Mouse (Mus musculus) limb, embryonic 11.5 days (tissue): ENCODE results near the gene Olfr1057. TPM values are rescaled to one million over a fixed set of nuclear protein-coding genes. Genes with fewer than 3 reads are reported as not detected.
"Not testable (repeated sequence)": the region's sequence is repeated elsewhere in the genome, so short reads cannot be mapped to it uniquely, and the experiment has no call there.

Experiments used
- ATAC-seq: fragments of 200-750 bp; cut with Nextera tagmentation; 2 replicates; pipeline ENCODE4 v1.8.0; 2017; ENCODE audit warnings: low read depth; ENCODE audit not compliant: insufficient number of reproducible peaks, low FRiP score, low TSS enrichment
- DNase-seq: peaks from one replicate; pipeline ENCODE4 v3.0.0-alpha.2; 2015; ENCODE audit warnings: low spot score
- H3K27ac ChIP-seq: fragments of 300-500 bp; sonication (generic); replicated peaks from 2 replicates; pipeline ENCODE4 v1.5.1; 2014; ENCODE audit warnings: low read depth, mild to moderate bottlenecking, low read length
- H3K27me3 ChIP-seq: fragments of 300-500 bp; sonication (generic); 2 replicates; pipeline ENCODE4 v1.6.1; 2014; ENCODE audit warnings: mild to moderate bottlenecking, low read length, mixed read lengths; ENCODE audit not compliant: control insufficient read depth, insufficient read depth
- H3K36me3 ChIP-seq: fragments of 300-500 bp; sonication (generic); 2 replicates; pipeline ENCODE4 v1.6.1; 2014; ENCODE audit warnings: mild to moderate bottlenecking, low read length, moderate library complexity, mixed read lengths; ENCODE audit not compliant: control insufficient read depth, insufficient read depth
- H3K4me1 ChIP-seq: fragments of 300-500 bp; sonication (generic); 2 replicates; pipeline ENCODE4 v1.6.1; 2014; ENCODE audit warnings: low read length, mixed read lengths; ENCODE audit not compliant: control insufficient read depth, insufficient read depth
- H3K4me2 ChIP-seq: fragments of 300-500 bp; sonication (generic); 2 replicates; pipeline ENCODE4 v1.6.1; 2014; ENCODE audit warnings: low read depth, mild to moderate bottlenecking, moderate library complexity; ENCODE audit not compliant: severe bottlenecking
- H3K4me3 ChIP-seq: fragments of 300-500 bp; sonication (generic); 2 replicates; pipeline ENCODE4 v1.5.1; 2014; ENCODE audit warnings: low read depth, low read length
- H3K9ac ChIP-seq: fragments of 300-500 bp; sonication (generic); 2 replicates; pipeline ENCODE4 v1.6.1; 2014; ENCODE audit warnings: mild to moderate bottlenecking, low read length
- H3K9me3 ChIP-seq: fragments of 300-500 bp; sonication (generic); 2 replicates; pipeline ENCODE4 v1.6.1; 2016; ENCODE audit warnings: low read length; ENCODE audit not compliant: control insufficient read depth
- WGBS: fragments of 180-500 bp; shearing (Covaris S2); extraction: QIAGEN DNeasy Blood & Tissue Kit; methylation state at CpG from one replicate; pipeline ENCODE4 v1.1.7; 2014; 5-methylcytosine and 5-hydroxymethylcytosine counted together
- polyA plus RNA-seq: library from polyadenylated mRNA; unstranded; fragments of >200 nt; fragmentation: Nextera tagmentation; extraction: Ambion mirVana; gene quantifications from 2 replicates; pipeline ENCODE4 v1.2.1, GENCODE M21; 2014

The Olfr1057 gene
- polyA plus RNA-seq, result not detected in 2 replicates

DNA sequence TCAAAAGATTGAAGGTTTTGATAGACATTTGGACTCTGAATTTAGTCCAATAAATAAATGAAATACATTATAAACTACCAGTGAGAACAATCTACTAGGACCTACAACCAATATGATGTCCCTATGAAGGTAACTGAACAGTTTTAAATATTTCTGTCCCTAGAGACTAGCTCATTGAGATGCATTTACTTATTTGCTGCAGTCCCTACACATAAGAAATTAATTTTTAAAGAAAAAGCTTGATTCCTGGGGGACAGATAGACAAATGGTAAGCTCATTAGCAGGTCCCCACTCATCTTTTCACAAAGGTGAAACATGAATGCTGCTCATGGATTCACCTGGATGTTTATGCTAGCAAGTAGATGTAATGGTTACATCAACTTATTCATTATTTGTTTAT, at the start of gene Olfr1057:
Olfr1057 (minus strand) TSS at position 101 of the 400 bp plus-strand sequence.
- H3K9me3 ChIP-seq, result no peaks in the 10 kb centered on the region
- H3K27me3 ChIP-seq, result no peaks in the 10 kb centered on the region
- no peak within 1 kb of the TSS for H3K27ac ChIP-seq
- no peak for DNase-seq
- no peak within 1 kb of the TSS for H3K9ac ChIP-seq
- ATAC-seq, result no peak
- no peaks in the 10 kb centered on the region for H3K4me1 ChIP-seq
- no peaks in the 10 kb centered on the region for H3K36me3 ChIP-seq
- H3K4me3 ChIP-seq, result no peak within 1 kb of the TSS
- H3K4me2 ChIP-seq, result no peak within 1 kb of the TSS

DNA sequence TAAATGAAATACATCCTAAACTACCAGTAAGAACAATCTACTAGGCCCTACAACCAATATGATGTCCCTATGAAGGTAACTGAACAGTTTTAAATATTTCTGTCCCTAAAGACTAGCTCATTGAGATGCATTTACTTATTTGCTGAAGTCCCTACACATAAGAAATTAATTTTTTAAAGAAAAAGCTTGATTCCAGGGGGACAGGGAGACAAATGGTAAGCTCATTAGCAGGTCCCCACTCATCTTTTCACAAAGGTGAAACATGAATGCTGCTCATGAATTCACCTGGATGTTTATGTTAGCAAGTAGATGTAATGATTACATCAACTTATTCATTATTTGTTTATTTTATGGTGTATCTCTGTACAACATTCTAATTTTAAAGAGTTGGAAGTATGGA, 48.5 kb upstream of the Olfr1057 start, which contains the start of gene Olfr1062:
Olfr1062 (minus strand) TSS at position 101 of the 400 bp plus-strand sequence.
- H3K27ac ChIP-seq, ATAC-seq, H3K27me3 ChIP-seq, H3K4me3 ChIP-seq, H3K9ac ChIP-seq, H3K36me3 ChIP-seq, H3K4me2 ChIP-seq, H3K4me1 ChIP-seq, DNase-seq, H3K9me3 ChIP-seq: not testable (repeated sequence)

DNA sequence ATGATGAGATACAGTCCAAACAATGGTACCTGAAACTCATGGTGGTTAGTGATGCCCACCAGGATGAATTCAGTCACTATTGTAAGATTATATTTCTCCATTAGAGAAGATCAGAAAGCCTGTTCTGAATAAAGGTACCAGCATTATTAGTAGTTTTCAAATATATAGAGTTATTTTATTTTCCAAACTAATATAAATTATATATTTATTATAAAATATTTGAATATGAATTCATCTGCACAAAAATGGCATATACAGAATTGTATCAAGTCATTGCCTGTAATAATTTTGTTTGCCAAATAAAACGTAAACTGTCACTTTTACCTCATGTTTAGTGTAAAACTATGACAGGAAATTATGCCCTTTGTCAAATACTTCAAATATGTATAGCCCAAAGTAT, 35.8 kb upstream of the Olfr1057 start, which contains the start of gene Olfr1061:
Olfr1061 (minus strand) TSS at position 101 of the 400 bp plus-strand sequence.
- H3K36me3 ChIP-seq, result no peaks in the 10 kb centered on the region
- H3K9ac ChIP-seq, result no peak within 1 kb of the TSS
- H3K27ac ChIP-seq, result no peak within 1 kb of the TSS
- H3K4me2 ChIP-seq, result no peak within 1 kb of the TSS
- 83% methylated on average over 1 of the region's 1 CpGs for WGBS
- no peaks in the 10 kb centered on the region for H3K9me3 ChIP-seq
- no peaks in the 10 kb centered on the region for H3K27me3 ChIP-seq
- DNase-seq (no peak), ATAC-seq (no peak)
- no peaks in the 10 kb centered on the region for H3K4me1 ChIP-seq
- H3K4me3 ChIP-seq, result no peak within 1 kb of the TSS

DNA sequence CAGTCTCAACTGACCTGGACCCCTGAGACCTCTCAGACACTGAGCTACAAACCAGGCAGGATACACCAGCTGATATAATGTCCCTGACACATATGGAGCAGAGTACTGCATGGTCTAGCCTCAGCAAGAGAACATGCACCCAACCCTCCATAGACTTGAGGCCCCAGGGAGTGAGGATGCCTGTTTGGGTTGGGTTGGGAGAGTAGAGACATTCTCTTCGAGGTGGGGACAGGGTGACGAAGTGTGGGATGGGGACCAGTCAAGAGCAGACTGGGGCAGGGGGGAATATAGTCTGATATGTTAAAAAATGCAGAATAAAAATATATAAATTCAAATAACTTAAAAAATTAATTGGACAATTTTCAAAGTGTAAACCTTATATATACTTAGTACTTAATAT, 16.9 kb upstream of the Olfr1057 start:
- WGBS, result 94% methylated on average over 2 of the region's 2 CpGs
- H3K4me2 ChIP-seq, result no peak overlapping the region
- H3K27ac ChIP-seq, result no peak overlapping the region
- no peaks in the 10 kb centered on the region for H3K9me3 ChIP-seq
- DNase-seq, result no peak
- H3K36me3 ChIP-seq, result no peaks in the 10 kb centered on the region
- no peak overlapping the region for H3K4me3 ChIP-seq
- H3K9ac ChIP-seq, result no peak overlapping the region
- no peaks in the 10 kb centered on the region for H3K27me3 ChIP-seq
- 0 out of 2 replicates have a peak, but pooled peaks have one; percentile 62 for ATAC-seq
- no peaks in the 10 kb centered on the region for H3K4me1 ChIP-seq

DNA sequence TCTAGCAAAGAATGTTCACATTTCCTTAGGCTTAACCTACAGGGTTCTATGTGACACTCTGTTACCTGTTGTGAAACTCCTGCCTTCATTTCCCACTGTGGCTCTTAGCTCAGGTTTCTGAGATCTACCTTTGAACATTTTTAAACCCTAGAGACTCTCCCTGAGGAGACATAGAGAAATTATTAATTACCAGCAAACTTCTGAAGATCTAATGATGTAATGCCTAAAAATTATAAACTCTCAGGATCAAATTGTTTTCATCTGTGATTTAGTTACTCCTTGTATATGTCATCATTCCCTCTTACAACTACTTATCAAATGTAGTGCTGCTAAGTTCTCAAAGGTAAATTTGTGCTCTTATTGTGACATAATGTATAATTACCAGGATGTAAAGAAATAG, 10.3 kb upstream of the Olfr1057 start, which contains the start of gene Olfr1058:
Olfr1058 (minus strand) TSS at position 101 of the 400 bp plus-strand sequence.
- not testable (repeated sequence) for H3K9ac ChIP-seq, ATAC-seq, H3K36me3 ChIP-seq, H3K4me3 ChIP-seq, DNase-seq, H3K27ac ChIP-seq, H3K27me3 ChIP-seq, H3K4me1 ChIP-seq, H3K4me2 ChIP-seq, H3K9me3 ChIP-seq

DNA sequence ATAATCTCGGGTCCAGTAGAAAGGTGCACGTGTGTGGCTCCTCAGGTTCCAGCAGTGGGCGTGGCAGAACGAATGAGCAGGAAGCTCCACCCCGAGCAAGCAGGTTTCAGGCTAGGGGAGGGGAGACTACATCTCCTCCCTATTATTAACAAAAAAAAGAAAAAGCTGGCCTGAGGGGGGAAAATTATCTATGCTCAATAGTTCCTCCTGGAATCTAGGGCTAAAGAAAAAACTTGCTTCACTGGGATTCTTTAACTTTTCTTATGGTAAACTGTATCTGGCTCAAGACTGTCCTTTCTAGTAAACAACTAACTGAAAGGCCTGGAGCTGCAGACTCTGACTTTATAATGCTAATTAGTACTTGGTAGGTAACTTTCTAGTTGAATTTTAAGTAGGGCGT, 11.9 kb downstream of the Olfr1057 start:
- not testable (repeated sequence) for H3K27ac ChIP-seq, ATAC-seq, H3K4me2 ChIP-seq, H3K36me3 ChIP-seq, H3K9me3 ChIP-seq, H3K4me1 ChIP-seq, H3K27me3 ChIP-seq, DNase-seq, H3K4me3 ChIP-seq, H3K9ac ChIP-seq
- 67% methylated on average over 1 of the region's 6 CpGs for WGBS

DNA sequence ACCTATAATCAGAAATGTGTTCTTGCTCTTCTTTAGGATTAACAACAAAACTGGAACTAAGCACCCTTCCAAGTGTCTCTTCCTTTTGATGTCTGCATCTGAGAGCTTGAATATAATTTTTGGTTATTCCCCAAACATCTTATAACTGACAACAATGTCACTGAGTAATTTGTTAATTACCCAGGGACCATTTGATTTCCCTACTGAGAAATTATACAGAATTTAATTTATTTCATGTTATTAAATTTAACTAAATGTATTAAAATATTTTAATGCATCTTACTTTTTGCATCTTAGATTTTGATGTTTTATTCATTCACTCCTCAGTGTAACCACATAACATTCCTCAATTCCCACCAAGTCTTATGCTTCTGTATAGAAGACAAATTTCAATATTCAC, 15.8 kb downstream of the Olfr1057 start, which contains the start of gene Olfr1056:
Olfr1056 (minus strand) TSS at position 101 of the 400 bp plus-strand sequence.
- no peak for ATAC-seq
- DNase-seq, result no peak

DNA sequence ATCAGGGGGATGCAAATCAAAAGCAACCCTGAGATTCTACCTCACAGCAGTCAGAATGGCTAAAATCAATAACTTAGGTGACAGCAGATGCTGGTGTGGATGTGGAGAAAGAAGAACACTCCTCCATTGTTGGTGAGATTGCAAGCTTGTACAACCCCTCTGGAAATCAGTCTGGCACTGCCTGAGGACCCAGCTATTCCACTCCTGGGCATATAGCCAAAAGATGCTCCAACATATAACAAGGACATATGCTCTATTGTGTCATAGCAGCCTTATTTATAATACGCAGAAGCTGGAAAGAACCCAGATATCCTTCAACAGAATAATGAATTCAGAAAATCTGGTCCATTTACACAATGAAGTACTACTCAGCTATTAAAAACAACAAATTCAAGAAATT, 26.4 kb downstream of the Olfr1057 start:
- not testable (repeated sequence) for H3K27me3 ChIP-seq, H3K4me1 ChIP-seq, DNase-seq, H3K36me3 ChIP-seq, H3K27ac ChIP-seq, H3K9me3 ChIP-seq, ATAC-seq, H3K4me3 ChIP-seq, H3K9ac ChIP-seq, H3K4me2 ChIP-seq
- WGBS, result 94% methylated on average over 1 of the region's 1 CpGs

More for the DNA sequence above, 15.8 kb downstream of the Olfr1057 start, which contains the start of gene Olfr1056:
- Histone ChIP-seq H3K27me3 (no peaks in the 10 kb centered on the region), H3K36me3 (no peaks in the 10 kb centered on the region), H3K9ac (no peak within 1 kb of the TSS), H3K4me2 (no peak within 1 kb of the TSS), H3K4me3 (no peak within 1 kb of the TSS), H3K27ac (no peak within 1 kb of the TSS), H3K9me3 (no peaks in the 10 kb centered on the region), H3K4me1 (no peaks in the 10 kb centered on the region)

DNA sequence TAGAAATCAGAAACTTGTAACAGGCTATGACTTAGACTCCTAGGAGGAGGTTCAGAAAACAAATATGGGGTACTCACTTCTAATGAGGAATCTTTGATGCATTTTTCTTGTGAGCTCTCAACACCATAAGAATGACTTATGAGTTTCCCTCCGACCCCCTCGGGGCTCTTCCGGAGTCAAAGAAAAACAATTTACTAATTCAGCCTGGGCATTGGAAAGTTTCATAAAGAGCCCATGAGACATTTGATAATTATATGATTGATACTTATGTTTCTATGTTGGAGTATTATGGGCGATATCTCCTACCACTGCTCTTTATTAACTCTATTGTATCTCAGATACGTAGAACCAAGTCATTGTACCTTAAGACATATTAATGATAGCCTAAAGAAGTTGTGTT, 28.0 kb downstream of the Olfr1057 start, which contains the start of gene Olfr1055:
Olfr1055 (minus strand) TSS at position 101 of the 400 bp plus-strand sequence.
- DNase-seq (no peak), ATAC-seq (no peak)
- H3K4me3 ChIP-seq, result no peak within 1 kb of the TSS
- WGBS, result 93% methylated on average over 5 of the region's 5 CpGs
- no peaks in the 10 kb centered on the region for H3K27me3 ChIP-seq
- no peak within 1 kb of the TSS for H3K4me2 ChIP-seq
- H3K36me3 ChIP-seq, result no peaks in the 10 kb centered on the region
- no peaks in the 10 kb centered on the region for H3K9me3 ChIP-seq
- H3K4me1 ChIP-seq, result no peaks in the 10 kb centered on the region
- H3K9ac ChIP-seq, result no peak within 1 kb of the TSS
- H3K27ac ChIP-seq, result no peak within 1 kb of the TSS
